Mouse (Mus musculus): ENCODE results near the gene Tmem126a.

DNA sequence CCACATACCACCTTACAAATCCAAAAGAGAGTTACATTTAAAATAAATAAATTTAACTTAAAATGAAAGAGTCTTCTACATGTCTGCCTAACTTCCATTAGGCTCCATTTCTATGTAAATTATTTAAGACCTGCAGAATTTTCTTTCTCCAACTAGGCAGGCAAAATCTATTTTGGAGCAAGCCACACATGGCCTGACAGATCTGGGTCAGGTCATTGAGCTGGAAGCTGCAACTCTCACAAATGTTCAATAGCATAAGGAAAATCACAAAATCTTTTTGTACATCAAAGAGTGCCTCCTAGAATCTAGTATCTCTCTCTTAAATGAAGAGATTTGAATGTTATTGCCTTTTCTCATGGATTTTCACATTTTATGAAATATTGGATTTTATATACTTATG is 24.8 kb downstream of the Tmem126a start:
- TF ChIP-seq CTCF (conservative IDR thresholded peaks at IDR 0.05; ENCODE audit: insufficient read depth, insufficient read length, low read depth, low read length) (no peak), POLR2A (IDR thresholded peaks at IDR 0.05; ENCODE audit: low read depth, low read length) (no peak)

Measured in kidney, adult 2 months (tissue).